Mouse (Mus musculus): Measurements from ENCODE around the gene Ahrr.

Gene Ahrr

GRCm38 (mm10) chr13:74245214-74245898 is 46.8 kb downstream of the Ahrr start:
- DNase-seq (ENCODE audit: low spot score in 2 of 2): peak; percentile 41 to 62

- DNase-seq (ENCODE audit: low spot score in 2 of 2): no peak
Observed at GRCm38 (mm10) chr13:74237574-74237973, 54.6 kb downstream of the Ahrr start.

- DNase-seq (ENCODE audit: low spot score in 2 of 2): no peak
Observed at GRCm38 (mm10) chr13:74220659-74221058, 71.5 kb downstream of the Ahrr start.

GRCm38 (mm10) chr13:74218441-74218840 is 73.7 kb downstream of the Ahrr start:
- DNase-seq (ENCODE audit: low spot score in 2 of 2): no peak

GRCm38 (mm10) chr13:74208986-74209345 is 83.2 kb downstream of the Ahrr start:
- DNase-seq (ENCODE audit: low spot score in 2 of 2): peak; percentile 10 to 13

GRCm38 (mm10) chr13:74208317-74208985 is 83.7 kb downstream of the Ahrr start, which contains the start of gene Exoc3:
Gene Exoc3, minus strand, starts transcription at chr13:74208732.
- DNase-seq (ENCODE audit: low spot score in 2 of 2): peak; percentile 84 to 90

GRCm38 (mm10) chr13:74196451-74196850 is 95.7 kb downstream of the Ahrr start:
- DNase-seq (ENCODE audit: low spot score in 2 of 2): no peak

- DNase-seq (ENCODE audit: low spot score in 2 of 2): no peak
Observed at GRCm38 (mm10) chr13:74192613-74193012, 99.5 kb downstream of the Ahrr start.

GRCm38 (mm10) chr13:74183011-74183695 is 109.0 kb downstream of the Ahrr start:
- DNase-seq (ENCODE audit: low spot score in 2 of 2): no peak

GRCm38 (mm10) chr13:74172036-74172435 is 120.1 kb downstream of the Ahrr start:
- DNase-seq (ENCODE audit: low spot score in 2 of 2): no peak

GRCm38 (mm10) chr13:74169446-74170164 is 122.5 kb downstream of the Ahrr start:
- DNase-seq (ENCODE audit: low spot score in 2 of 2): no peak

GRCm38 (mm10) chr13:74167492-74167891 is 124.6 kb downstream of the Ahrr start:
- DNase-seq (ENCODE audit: low spot score in 2 of 2): no peak

- no peak for DNase-seq (ENCODE audit: low spot score in 2 of 2)
Observed at GRCm38 (mm10) chr13:74167057-74167413, 125.1 kb downstream of the Ahrr start.

GRCm38 (mm10) chr13:74166348-74167056 is 125.6 kb downstream of the Ahrr start:
- DNase-seq (ENCODE audit: low spot score in 2 of 2): peak in 1 of 2 experiments; percentile 32
